Mouse (Mus musculus): Measurements from ENCODE around the gene Akr7a5.

The Akr7a5 gene

DNA sequence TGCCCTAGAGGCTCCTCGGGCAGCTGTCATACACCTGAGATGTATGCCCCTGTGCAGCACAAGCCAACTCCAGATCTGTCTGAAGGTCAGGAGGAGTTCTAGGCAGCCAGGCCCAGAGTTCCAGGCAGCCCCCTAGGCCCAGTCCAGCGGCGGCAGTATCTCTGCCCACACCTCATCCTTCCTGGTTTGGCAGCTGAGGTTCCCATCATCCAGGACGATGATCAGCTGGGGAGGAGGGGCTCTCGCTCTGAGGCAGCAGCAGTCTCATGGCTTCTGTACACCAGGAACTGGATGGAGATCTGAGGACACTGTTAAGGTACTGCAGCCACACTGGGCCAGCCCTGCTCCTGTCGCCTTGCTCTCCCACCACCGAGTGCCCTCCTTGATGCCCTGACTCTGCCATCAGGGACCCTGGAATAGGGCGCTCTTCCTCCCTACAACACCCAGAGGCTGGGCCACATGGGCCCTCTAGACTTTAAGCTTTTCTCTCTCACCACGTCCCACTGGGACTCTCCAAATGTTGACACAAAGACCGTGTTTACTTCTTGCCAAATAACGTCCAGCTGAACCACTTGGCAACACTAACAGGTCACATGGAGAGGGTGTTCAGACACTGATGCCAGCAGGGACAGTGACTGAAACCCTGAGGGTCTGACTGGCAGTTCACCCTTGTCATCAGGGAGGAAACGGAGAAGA, 11.7 kb upstream of the Akr7a5 start:
- DNase-seq (ENCODE audit: low read depth, low spot score) = peak; percentile 45

DNA sequence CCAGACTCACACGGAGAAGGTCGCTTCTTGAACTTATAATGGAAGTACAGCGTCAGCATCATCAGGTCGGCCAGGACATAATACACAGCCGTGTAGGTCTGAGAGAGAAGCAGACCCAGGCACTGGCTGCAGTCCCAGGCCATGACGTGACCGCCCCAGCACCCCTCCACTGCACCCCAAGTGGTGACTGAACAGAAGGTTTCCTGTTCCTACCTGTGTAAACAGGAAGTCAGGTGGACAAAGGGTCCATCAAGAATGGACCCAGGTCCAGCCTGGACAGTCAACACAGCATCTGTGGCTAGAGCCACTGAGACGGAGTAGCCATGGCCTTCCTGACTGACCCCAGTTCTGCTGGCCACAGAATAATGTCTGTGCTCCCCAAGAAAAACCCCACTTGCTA, 8.8 kb upstream of the Akr7a5 start:
- DNase-seq (ENCODE audit: low read depth, low spot score) = no peak

DNA sequence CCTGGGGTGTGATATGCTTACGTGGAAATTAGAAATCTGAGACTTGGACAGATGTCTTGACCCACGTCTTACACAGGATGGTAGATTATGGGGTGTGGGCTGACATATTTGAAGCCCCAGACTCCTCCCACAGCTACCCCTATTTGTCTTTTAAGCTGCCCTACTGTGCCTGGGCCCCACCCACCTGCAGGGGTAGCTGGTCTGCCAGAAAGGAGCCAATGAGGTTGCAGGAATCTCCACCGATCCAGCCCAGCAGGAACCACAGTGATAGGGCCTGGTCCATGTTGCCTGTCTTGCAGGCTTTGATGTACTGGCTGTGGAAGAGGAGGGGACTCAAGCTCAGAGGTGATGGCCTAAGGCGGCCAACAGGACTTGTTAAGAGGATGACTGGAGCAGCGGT, 8.3 kb upstream of the Akr7a5 start:
- DNase-seq (ENCODE audit: low read depth, low spot score) = no peak

DNA sequence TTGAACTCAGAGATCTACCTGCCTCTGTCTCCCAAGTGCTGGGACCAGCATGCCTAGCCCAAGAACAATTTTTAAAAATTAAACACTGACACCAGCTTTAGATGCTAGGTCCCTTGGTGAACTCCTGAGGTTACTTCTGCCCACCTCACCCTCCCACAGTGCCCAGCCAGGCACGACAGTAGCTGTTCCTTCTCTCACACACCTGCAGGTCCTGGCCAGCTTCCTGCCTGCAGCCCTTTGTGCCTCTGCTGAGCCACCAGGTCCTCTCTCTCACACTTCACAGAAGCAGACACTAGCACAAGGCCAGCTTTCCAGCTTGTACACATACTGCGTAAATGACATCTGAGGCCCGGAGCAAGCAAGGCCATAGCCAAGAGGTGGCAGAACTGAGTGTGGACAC, 5.0 kb upstream of the Akr7a5 start:
- no peak for DNase-seq (ENCODE audit: low read depth, low spot score)

DNA sequence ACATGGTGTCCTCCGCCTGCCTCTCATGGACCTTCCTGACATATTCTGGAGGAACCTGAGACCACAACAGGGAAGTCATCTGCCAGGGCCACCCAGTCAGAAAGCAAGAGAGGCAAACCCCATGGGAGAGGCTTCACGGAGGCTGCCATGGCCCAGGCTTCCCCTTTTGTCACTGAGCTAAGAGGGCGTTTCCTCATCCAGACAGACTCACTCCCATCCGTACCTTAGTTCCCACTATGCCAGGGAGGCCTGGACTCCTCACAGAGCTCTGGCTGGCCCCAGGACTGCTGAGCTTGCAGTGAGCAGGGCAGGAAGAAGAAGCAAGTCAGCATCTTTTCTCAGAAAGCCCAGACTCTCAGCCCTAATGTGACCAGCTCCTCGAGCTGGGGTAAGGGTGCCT, 2.6 kb upstream of the Akr7a5 start:
- DNase-seq (ENCODE audit: low read depth, low spot score) = no peak

DNA sequence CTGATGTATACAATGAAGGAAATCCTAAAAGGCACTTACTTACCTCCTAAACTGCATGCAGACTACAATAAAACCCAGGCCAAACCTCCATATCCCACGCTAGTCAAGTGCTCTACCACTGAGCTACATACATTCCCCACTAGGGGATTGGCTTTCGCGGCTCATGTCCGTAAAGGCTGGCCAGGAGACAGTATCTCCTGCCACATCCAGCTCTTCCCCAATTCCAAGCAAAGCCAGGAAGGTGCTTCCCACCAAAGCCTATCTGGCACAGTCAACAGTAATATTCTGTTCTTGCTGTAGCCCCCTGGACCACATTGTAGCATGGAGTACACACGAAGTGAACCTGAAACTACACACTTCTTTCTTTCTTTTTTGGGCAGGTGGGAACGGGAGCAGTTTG, 893 bp upstream of the Akr7a5 start:
- no peak for DNase-seq (ENCODE audit: low read depth, low spot score)

DNA sequence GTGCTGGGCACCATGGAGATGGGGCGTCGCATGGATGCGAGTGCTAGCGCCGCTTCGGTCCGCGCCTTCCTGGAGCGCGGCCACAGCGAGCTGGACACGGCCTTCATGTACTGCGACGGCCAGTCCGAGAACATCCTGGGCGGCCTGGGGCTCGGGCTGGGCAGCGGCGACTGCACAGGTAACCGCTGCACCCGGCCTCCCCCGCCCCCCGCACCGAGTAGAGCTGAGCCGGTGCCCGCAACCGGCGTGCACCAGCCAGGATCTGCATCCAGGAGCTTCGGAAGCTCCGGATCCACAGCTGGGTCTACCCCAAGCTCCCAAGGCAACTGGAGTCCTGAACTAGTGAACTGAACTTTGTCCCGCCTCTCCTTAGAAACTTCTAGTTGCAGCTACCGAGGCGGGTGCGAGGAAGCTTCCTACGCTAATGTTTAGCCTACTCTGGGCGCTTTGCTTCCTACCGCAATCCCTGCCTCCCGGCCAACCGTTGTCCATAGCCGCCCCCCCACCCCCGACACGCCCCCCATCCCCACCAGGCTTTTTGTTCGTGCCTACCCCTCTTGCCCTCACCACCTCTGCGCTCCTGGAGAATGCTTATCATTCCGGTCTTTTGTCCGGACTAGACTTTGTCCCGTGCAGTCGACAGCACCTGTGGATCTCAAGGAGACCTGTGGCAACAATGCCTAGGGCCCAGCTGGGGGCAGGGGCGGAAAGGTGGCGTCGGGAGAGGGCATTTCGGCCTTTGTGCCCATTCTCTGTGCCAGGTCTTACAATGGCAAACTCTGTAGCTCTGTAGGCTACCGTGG, 556 bp downstream of the Akr7a5 start:
- DNase-seq (ENCODE audit: low read depth, low spot score) = no peak

DNA sequence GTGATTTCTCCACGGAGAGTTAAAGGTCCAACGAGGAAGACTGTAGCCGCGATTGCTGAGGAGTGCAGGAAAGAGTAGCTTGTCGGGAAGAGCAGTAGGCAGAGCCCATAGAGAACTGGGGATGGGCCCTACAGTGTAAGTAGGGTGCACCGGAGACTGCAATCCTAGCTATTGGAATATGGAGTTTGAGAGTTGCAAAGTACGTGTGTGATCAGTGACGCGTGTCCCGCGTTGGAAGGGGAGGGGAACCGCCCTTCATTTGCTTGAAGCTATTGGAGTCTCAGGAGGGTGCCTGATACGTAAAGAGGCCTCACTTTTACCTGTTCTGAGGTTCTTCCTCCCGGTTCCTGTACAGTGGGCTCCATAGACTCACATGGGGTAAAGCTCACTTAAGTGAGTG, 1.2 kb downstream of the Akr7a5 start:
- DNase-seq (ENCODE audit: low read depth, low spot score) = no peak

DNA sequence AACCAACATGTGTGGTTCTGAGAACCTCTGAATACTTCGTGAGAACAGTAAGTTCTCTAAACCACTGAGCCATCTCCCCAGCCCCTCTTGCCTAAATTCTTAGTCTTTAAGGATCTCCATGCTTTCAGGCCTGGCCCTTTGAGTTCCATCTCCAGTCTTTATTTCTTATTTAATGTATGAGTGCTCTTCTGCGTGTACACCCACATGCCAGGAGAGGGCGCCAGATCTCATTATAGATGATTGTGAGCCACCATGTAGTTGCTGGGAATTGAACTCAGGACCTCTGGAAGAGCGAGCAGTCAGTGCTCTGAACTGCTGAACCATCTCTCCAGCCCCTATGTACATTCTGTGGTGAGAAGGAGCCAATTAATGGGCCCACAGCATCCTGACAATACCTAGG, 2.1 kb downstream of the Akr7a5 start:
- DNase-seq (ENCODE audit: low read depth, low spot score) = no peak

DNA sequence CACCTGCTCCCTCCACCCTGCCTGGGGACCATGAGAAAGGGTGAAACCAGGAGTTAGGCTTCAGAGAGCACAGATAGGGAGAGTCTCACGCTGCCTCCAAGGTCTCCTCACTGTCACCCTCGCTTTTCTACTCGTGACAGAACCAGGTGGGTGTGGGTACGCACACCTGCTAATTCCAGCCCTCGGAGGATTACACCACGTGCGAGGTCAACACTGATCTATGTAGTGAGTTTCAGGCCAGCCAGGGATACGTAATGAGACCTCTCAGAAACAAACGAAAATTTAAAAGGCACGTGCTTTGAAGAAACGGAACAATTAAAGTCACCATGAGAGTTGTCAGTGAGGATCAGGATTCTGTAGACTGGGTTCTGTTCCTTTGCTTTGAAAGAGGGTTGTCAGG, 7.9 kb downstream of the Akr7a5 start:
- no peak for DNase-seq (ENCODE audit: low read depth, low spot score)

DNA sequence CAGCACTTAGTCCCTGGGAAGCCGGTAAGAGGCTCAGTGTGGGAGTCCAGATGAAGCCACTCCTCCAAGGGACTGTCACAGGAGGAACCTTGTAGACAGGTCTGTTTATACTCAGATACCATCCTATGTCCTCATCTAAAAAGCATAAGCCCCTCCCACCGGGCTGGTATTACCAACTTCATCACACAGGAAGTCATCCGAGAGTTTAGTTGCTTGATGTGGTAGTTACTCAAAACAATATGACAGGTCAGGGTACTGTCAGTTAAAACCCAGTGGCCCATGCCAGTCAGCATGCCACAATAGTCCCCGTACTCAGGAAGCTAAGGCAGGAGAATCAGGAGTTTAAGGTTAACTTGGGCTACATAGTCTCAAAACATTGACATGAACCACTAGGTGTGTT, 9.2 kb downstream of the Akr7a5 start:
- DNase-seq (ENCODE audit: low read depth, low spot score) = no peak

DNA sequence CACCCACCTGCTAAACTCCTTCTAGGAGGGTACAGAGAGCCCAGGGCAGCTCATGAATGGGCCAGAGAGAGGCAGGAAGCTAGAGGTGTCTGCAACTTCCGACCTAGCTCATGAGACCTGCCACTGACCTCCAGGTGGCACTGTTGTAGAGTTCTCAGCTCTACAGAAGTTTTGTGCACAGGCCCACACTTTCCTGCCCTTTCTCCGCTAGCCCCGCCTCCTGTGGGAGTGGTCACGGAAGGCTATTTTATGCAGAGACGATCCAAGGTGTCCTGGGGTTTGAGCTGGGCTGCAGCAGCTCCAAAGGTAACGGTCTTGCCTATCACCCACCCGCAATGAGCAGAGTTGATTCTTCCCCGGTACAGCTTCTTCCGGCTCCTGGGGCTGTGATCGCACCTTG, 20.1 kb downstream of the Akr7a5 start:
- DNase-seq (ENCODE audit: low read depth, low spot score) = no peak

DNA sequence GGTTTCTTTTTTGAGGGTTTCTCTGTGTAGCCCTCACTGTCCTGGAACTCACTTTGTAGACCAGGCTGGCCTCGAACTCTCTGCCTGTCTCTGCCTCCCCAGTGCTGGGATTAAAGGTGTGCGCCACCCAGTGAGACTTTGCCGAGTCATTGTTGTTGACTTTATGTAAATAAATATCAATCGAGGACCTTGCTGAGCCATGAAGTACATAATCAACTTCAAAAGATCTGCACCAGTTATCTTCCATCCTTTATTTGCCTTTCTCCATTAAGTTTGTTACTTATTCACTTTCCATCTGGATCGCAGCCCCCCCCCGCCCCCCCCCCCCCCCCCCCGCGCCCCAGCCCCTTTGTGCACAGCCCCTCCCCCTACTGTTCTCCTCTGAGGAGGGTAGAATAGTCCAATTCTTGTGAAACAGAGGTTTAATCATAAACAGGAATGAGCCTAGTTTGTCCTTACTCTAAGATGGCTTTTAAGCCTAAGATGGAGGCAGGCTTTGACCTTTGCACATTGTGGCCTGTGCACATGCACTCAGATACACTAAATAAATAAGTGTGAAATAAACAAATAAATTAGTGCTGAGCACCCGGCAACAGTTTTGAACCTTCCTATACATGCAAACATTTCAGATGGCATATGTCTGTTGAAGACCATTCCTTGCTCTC, 24.2 kb downstream of the Akr7a5 start:
- no peak for DNase-seq (ENCODE audit: low read depth, low spot score)

DNA sequence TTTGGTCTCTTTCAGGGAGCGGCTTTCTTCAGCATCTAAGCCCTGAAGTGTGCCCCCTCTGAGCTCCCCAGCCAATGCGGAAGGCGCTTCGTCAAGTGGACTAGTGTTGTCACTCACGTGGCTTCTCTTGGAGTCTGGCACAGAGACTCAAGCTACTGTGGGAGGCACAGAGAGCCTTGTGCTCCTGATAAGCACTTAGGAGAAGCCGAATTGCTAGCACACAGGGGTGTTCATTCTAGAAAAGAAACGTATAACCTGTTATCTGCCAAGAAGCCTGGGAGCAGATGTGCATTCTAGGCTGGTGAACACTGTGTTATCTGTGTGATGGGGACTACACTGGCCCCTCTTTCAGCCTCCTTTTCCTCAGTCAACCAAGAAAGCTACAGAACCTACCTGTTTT, 25.0 kb downstream of the Akr7a5 start:
- DNase-seq (ENCODE audit: low read depth, low spot score) = no peak

DNA sequence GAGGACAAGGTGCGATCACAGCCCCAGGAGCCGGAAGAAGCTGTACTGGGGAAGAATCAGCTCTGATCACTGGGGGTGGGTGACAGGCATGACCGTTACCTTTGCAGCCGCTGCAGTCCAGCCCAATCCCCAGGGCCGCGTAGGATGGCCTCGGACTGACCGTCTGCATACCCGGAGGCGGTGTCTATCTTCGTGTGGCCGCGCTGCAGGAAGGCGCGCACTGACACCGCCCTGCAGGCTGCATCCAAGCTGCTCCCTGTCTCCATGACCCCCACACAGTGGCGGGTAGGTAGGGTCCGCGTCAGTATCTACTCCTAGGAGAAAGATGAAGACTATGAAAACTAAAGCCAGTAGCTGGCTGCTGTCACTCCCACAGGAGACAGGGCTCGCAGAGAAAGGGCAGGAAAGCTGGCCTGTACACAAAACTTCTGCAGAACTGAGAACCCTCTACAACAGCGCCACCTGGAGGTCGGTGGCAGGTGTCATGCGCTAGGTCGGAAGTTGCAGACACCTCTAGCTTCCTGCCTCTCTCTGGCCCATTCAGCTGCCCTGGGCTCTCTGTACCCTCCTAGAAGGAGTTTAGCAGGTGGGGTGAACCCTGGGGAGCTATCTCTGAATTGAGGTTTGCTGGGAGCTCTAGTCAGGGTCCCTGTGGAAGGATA, 26.4 kb downstream of the Akr7a5 start:
- DNase-seq (ENCODE audit: low read depth, low spot score) = no peak

DNA sequence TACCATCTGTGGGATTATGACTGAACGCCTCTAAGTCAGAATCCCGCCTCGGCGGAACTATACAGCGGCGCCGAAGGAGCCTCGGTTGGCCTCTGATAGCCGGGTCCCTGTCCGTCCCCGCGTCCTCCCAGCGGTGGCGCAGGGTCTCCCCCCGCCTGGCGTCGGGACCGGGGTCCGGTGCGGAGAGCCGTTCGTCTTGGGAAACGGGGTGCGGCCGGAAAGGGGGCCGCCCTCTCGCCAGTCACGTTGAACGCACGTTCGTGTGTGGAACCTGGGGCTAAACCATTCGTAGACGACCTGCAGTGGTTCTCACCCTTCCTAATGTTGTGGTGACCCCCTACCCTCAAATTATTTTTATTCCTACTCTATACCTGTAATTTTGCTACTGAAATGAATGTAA, 27.6 kb downstream of the Akr7a5 start:
- no peak for DNase-seq (ENCODE audit: low read depth, low spot score)

DNA sequence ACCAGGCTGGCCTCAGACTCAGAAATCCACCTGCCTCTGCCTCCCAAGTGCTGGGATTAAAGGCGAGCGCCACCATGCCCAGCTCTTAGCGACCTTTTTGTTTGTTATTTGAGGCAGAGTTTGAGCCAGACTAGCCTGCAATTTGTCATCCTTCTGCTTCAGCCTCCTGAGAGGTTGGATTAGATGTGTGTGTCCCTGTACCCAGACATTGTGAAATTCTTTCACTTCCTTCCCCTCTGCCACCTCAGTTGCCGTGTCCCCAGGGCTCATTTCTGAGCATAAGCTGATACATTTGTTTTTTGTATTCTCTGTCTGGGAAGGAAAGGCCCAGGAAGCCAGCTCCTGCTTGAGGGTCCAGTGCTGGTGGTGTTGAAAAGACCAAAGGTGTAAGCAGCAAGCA, 30.3 kb downstream of the Akr7a5 start:
- DNase-seq (ENCODE audit: low read depth, low spot score) = no peak

DNA sequence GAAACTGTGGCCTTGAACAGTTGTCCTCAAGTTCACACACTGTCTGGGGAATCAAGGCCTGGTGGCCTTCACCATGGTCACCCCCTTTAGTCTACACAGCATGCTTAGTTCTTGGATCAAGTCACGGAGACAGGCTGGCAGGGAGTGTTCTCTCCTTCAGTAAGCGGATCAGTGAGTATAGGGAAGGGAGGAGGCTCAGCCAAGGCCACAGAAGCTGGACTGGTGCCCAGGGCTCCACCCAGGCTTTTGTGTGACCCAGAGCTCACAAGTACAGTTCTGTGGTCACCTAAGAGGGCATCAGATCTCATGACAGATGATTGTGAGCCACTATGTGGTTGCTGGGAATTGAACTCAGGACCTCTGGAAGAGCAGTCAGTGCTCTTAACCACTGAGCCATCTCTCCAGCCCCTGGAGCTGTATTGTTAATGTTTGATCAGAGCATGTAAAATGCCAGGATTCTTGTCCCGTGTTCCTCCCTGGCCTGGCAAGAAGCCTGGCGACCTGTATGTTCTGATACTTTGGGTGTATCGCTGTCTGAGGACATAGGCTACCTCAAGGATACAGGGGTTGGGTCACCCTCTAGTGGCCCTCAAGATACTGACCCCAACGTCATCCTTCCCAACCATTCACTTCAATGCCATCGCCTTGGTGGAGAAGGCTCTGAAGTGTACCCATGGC, 31.2 kb downstream of the Akr7a5 start:
- no peak for DNase-seq (ENCODE audit: low read depth, low spot score)

DNA sequence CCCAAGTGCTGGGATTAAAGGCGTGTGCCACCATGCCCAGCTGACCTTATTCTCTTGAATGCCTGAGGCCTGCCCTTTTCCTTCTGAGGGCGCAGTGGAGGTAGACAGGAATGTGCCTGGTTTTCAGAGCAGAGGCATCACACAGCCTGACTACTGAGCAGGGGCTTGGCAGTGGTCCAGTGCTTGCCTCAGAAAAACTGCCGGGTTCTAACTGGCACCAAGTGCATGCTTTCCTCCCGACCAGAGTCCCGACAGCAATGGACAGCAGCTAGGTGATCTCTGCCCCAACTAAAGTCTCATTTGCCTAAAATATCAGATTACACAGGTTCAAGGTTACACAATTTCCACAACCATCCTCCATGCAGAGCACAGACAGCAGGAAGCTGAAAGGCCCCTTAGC, 33.2 kb downstream of the Akr7a5 start:
- no peak for DNase-seq (ENCODE audit: low read depth, low spot score)

DNA sequence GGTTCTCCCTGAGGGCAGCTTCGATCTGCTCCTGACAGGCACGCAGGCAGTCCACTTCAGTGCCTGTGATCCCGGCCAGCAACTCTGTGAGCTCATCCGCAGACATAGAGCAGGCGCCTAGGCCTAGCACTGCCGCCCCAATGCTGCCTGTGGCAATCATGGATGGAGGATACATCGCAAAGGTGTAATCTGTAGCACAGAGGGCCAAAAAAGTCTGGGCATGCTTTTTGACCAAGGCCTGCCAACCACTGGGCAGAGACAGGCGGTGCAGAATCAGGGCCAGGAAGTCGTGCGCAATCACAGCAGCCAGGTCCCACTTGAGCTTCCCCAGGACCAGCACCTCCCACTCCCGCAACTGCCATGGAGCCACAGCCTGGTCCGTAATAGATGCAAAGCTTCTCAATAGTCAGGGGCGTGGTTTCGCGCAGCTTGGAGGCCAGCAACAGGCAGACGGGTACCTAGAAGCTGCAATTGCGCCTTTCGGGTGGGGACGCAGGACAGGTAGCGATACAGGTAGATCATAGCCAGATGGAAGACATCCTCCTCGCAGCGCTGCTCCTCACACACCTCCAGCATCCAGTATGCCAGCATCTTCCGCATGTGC, 35.0 kb downstream of the Akr7a5 start:
- no peak for DNase-seq (ENCODE audit: low read depth, low spot score)

DNA sequence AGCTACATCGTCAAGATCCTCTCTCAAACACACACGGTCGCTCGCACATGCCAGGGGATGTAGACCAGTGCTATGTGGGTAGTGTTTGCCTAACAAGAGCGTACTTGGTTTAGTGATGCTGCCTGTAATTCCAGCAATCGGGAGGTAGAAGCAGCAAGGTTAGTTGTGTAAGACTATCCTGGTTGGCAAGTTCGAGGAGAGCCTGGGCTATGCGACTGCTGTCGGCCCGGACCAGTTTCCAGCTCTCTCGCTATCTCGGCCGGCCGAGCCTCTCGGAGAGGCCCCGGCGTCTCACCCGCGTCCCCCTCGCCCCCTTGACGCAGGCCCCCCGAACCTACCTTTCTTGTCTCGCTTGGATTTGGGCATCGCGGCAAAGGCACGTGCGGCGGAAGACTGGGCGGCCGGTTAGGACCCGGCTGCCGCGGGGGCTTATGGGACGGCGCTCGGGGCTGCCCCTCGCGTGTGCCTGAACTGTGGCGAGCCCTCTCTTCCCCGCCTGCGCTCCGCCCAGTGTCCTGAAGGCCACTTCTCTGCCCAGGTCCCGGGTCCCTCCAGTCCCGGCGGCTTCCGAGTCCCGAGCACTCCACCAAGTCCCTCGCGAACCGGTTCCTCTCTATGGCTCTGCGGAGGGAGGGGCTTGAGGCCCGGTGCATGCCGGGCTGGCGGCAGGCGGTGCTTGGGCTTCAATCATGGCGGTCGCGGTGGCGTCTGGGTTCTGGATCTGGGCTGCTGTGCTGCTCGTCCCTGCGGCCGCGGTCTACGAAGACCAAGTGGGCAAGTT, 41.6 kb downstream of the Akr7a5 start, which contains the start of the genes Mrto4, Emc1 and Ubr4:
Mrto4 (minus strand) TSS at position 646 of the 781 bp plus-strand sequence.
Emc1 (plus strand) TSS at position 657 of the 781 bp plus-strand sequence.
Ubr4 (plus strand) TSS at position 679 of the 781 bp plus-strand sequence.
- peak; percentile 73 for DNase-seq (ENCODE audit: low read depth, low spot score)
